Mouse (Mus musculus): ENCODE data around the gene Asna1. TPM values are rescaled to one million over a fixed set of nuclear protein-coding genes. Genes with fewer than 3 reads are reported as not detected.

Gene Asna1
- polyA plus RNA-seq, 1 experiment from 2014 or later, result 83.1 TPM

DNA sequence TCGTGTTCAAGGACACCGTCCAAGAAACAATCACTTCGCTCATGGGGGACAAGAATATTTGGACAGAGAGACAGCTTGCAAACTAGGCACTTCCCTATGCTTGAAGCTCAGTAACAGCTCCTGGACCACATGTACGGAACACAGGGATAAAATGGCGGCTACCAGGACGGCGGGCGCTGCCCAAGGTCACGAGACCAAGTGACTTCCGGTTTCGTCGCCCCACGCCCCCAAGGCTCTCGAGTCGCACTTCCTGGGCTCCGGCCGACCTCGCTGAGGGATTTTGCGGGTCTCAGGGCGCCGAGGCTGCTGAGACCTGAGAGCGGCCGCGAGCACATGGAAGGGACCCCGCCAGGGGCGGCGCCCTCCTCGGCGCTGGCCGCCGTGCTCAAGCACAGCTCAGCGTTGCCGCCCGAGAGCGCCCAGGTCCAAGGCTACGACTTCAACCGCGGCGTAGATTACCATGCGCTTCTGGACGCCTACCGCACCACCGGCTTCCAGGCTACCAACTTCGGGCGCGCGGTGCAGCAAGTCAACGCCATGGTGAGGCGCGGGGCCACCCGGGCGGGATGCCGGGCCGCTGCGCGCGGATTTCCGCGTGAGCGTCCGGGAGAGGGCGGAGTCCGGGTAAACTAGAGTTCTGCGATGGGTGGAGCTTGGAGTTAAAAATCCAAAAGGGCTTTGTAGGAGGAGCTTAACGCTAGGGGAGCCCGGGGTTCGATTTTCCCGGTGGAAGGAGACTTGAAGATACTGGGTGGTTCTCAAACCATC, 46.6 kb upstream of the Asna1 start, which contains the start of gene Dhps:
Dhps (plus strand) TSS at position 244 of the 768 bp plus-strand sequence.
- H3K9me3 ChIP-seq (ENCODE audit: low read length), result no peaks in the 10 kb centered on the region
- peak within 1 kb of the TSS; percentile 97 for H3K27ac ChIP-seq (ENCODE audit: low read length)
- peak within 1 kb of the TSS; percentile 69 for H3K4me2 ChIP-seq (replicated peaks; ENCODE audit: low read depth, low read length)
- peak within 1 kb of the TSS; percentile 97 for H3K4me3 ChIP-seq (ENCODE audit: low read depth, low read length)
- ATAC-seq, result peak; percentile 96
- TF ChIP-seq EP300 (IDR thresholded peaks at IDR 0.05) (no peak), CTCF (IDR thresholded peaks at IDR 0.05) (no peak)
- WGBS, result under 1% methylated on average over 60 of the region's 68 CpGs
- no peaks in the 10 kb centered on the region for H3K27me3 ChIP-seq (replicated peaks; ENCODE audit: insufficient read depth, low read length)
- peak; percentile 95 for DNase-seq (ENCODE audit: low spot score)
- peak within 1 kb of the TSS; percentile 85 for H3K9ac ChIP-seq (replicated peaks; ENCODE audit: low read depth)
- H3K4me1 ChIP-seq (ENCODE audit: insufficient read depth, low read depth, low read length), result no peaks in the 10 kb centered on the region; the same call in 1 of the 2 replicates
- H3K36me3 ChIP-seq (ENCODE audit: insufficient read depth, low read length), result no peaks in the 10 kb centered on the region

DNA sequence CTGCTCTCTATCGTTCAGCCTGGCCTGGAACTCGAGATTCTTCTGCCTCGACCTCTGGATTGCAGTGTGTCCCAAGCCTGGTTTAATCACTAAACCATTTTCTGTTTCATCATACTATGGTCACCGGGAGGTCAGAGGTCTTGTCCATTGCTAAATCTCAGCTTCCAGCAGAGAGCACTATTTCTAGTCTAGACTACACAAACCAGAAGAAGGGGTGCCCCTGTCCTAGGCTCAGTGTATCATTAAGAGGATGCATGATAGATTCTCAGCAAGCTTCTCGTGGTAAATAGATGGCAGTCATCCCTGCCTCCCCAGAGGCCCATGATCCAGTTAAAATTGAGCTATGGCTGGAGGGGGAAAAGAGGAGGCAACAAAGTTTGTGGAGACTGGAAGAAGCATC, 46.0 kb upstream of the Asna1 start:
- no peaks in the 10 kb centered on the region; the same call in 1 of the 2 replicates for H3K4me1 ChIP-seq (ENCODE audit: insufficient read depth, low read depth, low read length)
- ATAC-seq (no peak), DNase-seq (ENCODE audit: low spot score) (peak; percentile 39)
- H3K27me3 ChIP-seq (replicated peaks; ENCODE audit: insufficient read depth, low read length), result no peaks in the 10 kb centered on the region
- no peaks in the 10 kb centered on the region for H3K36me3 ChIP-seq (ENCODE audit: insufficient read depth, low read length)
- H3K9ac ChIP-seq (replicated peaks; ENCODE audit: low read depth), result no peak overlapping the region
- whole genome bisulfite sequencing, result 73% methylated on average over 5 of the region's 5 CpGs
- H3K4me3 ChIP-seq (ENCODE audit: low read depth, low read length), result peak overlapping the region; percentile 97
- H3K27ac ChIP-seq (ENCODE audit: low read length), result peak overlapping the region; percentile 97; the same call in 1 of the 2 replicates
- TF ChIP-seq EP300 (IDR thresholded peaks at IDR 0.05) (no peak), CTCF (IDR thresholded peaks at IDR 0.05) (0 out of 2 replicates have a peak, but pooled peaks have one; percentile 14)
- no peaks in the 10 kb centered on the region for H3K9me3 ChIP-seq (ENCODE audit: low read length)
- H3K4me2 ChIP-seq (replicated peaks; ENCODE audit: low read depth, low read length), result peak overlapping the region; percentile 69; the same call in 1 of the 2 replicates

DNA sequence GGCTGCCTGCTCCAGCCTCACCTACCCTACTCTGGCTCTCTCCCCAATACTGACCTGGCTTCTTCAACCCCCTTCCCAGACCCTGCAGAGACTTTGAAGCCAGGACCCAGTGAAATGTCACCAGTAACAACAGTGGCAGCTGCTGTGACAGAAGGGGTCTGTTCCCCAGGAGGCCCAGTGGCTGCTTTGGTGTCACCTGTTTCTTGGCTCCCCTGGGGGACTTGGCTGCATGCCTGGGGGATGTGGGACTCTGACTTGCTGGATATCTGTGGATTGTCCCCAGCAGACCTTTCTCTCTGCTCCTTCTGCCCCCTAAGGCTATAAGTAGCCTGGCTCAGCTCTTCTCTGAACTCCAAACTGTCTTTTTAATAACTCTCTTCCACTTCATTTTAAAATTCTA, 42.9 kb upstream of the Asna1 start, which contains the start of gene Gm5741:
Gm5741 (minus strand) TSS at position 1 of the 400 bp plus-strand sequence.
- DNase-seq (ENCODE audit: low spot score), result no peak
- TF ChIP-seq CTCF (IDR thresholded peaks at IDR 0.05) (no peak), EP300 (IDR thresholded peaks at IDR 0.05) (no peak)

DNA sequence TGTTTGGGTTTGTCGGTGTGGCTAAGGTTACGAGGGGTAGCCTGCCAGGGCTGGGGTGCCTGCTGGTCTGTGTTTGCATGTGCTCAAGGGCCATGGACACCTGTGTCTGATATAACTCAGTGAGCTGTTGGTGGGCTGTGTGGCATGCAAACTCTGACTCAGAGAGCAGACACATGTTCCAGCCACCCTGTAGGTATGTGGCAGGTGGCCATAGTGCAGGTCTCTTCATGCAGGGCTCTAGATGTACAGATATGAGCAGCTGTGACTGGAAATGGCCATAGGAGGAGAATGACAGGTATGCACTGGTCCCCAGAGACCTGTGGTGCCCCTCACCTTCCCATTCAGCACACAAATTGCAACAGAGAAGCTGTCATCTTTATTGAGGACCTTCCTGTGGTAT, 42.1 kb upstream of the Asna1 start:
- DNase-seq (ENCODE audit: low spot score) (no peak), ATAC-seq (no peak)
- H3K9ac ChIP-seq (replicated peaks; ENCODE audit: low read depth), result no peak overlapping the region
- no peaks in the 10 kb centered on the region for H3K9me3 ChIP-seq (ENCODE audit: low read length)
- H3K27ac ChIP-seq (ENCODE audit: low read length), result no peak overlapping the region
- H3K4me1 ChIP-seq (ENCODE audit: insufficient read depth, low read depth, low read length), result no peaks in the 10 kb centered on the region; the same call in 1 of the 2 replicates
- no peak overlapping the region for H3K4me2 ChIP-seq (replicated peaks; ENCODE audit: low read depth, low read length)
- WGBS, result 89% methylated on average over 2 of the region's 2 CpGs
- no peaks in the 10 kb centered on the region for H3K27me3 ChIP-seq (replicated peaks; ENCODE audit: insufficient read depth, low read length)
- H3K4me3 ChIP-seq (ENCODE audit: low read depth, low read length), result no peak overlapping the region
- no peaks in the 10 kb centered on the region for H3K36me3 ChIP-seq (ENCODE audit: insufficient read depth, low read length)
- TF ChIP-seq CTCF (IDR thresholded peaks at IDR 0.05), result no peak
- no peak for TF ChIP-seq EP300 (IDR thresholded peaks at IDR 0.05)

More for the DNA sequence above, 42.9 kb upstream of the Asna1 start, which contains the start of gene Gm5741:
- no peaks in the 10 kb centered on the region for H3K9me3 ChIP-seq (ENCODE audit: low read length)
- H3K27me3 ChIP-seq (replicated peaks; ENCODE audit: insufficient read depth, low read length), result no peaks in the 10 kb centered on the region
- H3K36me3 ChIP-seq (ENCODE audit: insufficient read depth, low read length), result no peaks in the 10 kb centered on the region
- H3K4me2 ChIP-seq (replicated peaks; ENCODE audit: low read depth, low read length), result no peak within 1 kb of the TSS
- H3K4me3 ChIP-seq (ENCODE audit: low read depth, low read length), result no peak within 1 kb of the TSS
- no peaks in the 10 kb centered on the region; the same call in 1 of the 2 replicates for H3K4me1 ChIP-seq (ENCODE audit: insufficient read depth, low read depth, low read length)
- ATAC-seq, result no peak
- H3K27ac ChIP-seq (ENCODE audit: low read length), result no peak within 1 kb of the TSS
- no peak within 1 kb of the TSS for H3K9ac ChIP-seq (replicated peaks; ENCODE audit: low read depth)

DNA sequence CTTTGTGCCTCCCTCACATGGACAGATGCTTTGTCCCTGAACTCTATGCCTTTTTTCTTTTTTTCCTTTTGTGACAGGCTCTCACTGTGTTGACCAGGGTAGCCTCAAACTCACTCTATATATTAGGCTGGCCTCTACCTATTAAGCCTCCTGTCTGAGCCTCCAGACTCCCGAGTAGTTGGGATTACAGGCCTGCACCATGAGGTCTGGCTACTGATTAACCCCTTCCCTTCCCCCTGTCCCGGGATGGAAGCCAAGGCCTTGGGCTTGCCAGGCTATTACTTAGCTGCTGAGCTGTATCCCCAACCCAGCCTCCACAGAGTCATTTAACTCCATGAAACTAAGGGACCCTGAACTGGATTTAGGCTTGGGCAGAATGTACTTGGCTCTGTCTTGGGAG, 40.1 kb upstream of the Asna1 start:
- Histone ChIP-seq H3K9me3 (ENCODE audit: low read length) (no peaks in the 10 kb centered on the region), H3K27me3 (replicated peaks; ENCODE audit: insufficient read depth, low read length) (no peaks in the 10 kb centered on the region), H3K27ac (ENCODE audit: low read length) (no peak overlapping the region), H3K4me1 (ENCODE audit: insufficient read depth, low read depth, low read length) (no peaks in the 10 kb centered on the region), H3K4me2 (replicated peaks; ENCODE audit: low read depth, low read length) (no peak overlapping the region), H3K36me3 (ENCODE audit: insufficient read depth, low read length) (no peaks in the 10 kb centered on the region), H3K4me3 (ENCODE audit: low read depth, low read length) (no peak overlapping the region), H3K9ac (replicated peaks; ENCODE audit: low read depth) (no peak overlapping the region)
- no peak for ATAC-seq
- no peak for TF ChIP-seq CTCF (IDR thresholded peaks at IDR 0.05)
- TF ChIP-seq EP300 (IDR thresholded peaks at IDR 0.05), result no peak
- no peak for DNase-seq (ENCODE audit: low spot score)
- WGBS, result 47% methylated on average over 2 of the region's 2 CpGs

DNA sequence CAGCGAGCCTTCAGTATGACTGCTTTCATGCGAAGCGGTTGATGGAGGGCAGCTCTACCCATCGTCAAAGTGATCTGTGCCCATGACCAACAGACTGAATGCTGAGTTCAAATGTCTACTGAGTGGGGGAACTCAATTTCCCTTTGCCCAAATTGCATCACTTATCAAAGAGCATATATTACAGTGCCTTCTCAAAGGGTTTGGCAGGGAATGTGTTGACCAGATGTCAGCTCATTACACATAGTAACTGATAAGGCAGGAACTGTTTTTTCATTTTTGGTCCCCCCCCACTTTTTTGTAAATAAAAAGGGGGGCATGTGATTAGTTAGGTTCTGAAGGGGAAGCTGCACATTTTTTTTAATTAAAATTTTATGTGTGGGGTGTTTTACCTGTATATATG, 37.5 kb upstream of the Asna1 start:
- no peak for TF ChIP-seq CTCF (IDR thresholded peaks at IDR 0.05)
- TF ChIP-seq EP300 (IDR thresholded peaks at IDR 0.05), result no peak
- Histone ChIP-seq H3K9me3 (ENCODE audit: low read length) (no peaks in the 10 kb centered on the region), H3K36me3 (ENCODE audit: insufficient read depth, low read length) (no peaks in the 10 kb centered on the region), H3K4me1 (ENCODE audit: insufficient read depth, low read depth, low read length) (no peaks in the 10 kb centered on the region), H3K4me2 (replicated peaks; ENCODE audit: low read depth, low read length) (no peak overlapping the region), H3K27me3 (replicated peaks; ENCODE audit: insufficient read depth, low read length) (no peaks in the 10 kb centered on the region), H3K4me3 (ENCODE audit: low read depth, low read length) (no peak overlapping the region), H3K9ac (replicated peaks; ENCODE audit: low read depth) (no peak overlapping the region), H3K27ac (ENCODE audit: low read length) (no peak overlapping the region)
- no peak for ATAC-seq
- 91% methylated on average over 4 of the region's 4 CpGs for WGBS
- no peak for DNase-seq (ENCODE audit: low spot score)
